Mouse (Mus musculus) intestine, embryonic 14.5 days (tissue): ENCODE data around the gene Susd3. TPM values are rescaled to one million over a fixed set of nuclear protein-coding genes. Genes with fewer than 3 reads are reported as not detected.

ENCODE experiments used
- ATAC-seq: fragments of 200-750 bp; cut with Nextera tagmentation; replicated peaks from 2 replicates; pipeline ENCODE4 v1.8.0; 2017; ENCODE audit warnings: low read depth, moderate number of reproducible peaks, moderate TSS enrichment, moderate library complexity; ENCODE audit not compliant: low FRiP score, low TSS enrichment
- DNase-seq: peaks from one replicate; pipeline ENCODE4 v3.0.0-alpha.2; 2018; ENCODE audit warnings: low spot score
- H3K27ac ChIP-seq: fragments of 300-500 bp; sonication (generic); 2 replicates; pipeline ENCODE4 v1.5.1; 2014; ENCODE audit warnings: low read depth, mild to moderate bottlenecking, control low read depth
- H3K27me3 ChIP-seq: fragments of 300-500 bp; sonication (generic); replicated peaks from 2 replicates; pipeline ENCODE4 v1.6.1; 2014; ENCODE audit warnings: low read length, control low read depth; ENCODE audit not compliant: control insufficient read depth, insufficient read depth
- H3K36me3 ChIP-seq: fragments of 300-500 bp; sonication (generic); 2 replicates; pipeline ENCODE4 v1.6.1; 2014; ENCODE audit warnings: low read length, control low read depth; ENCODE audit not compliant: control insufficient read depth, insufficient read depth
- H3K4me1 ChIP-seq: fragments of 300-500 bp; sonication (generic); replicated peaks from 2 replicates; pipeline ENCODE4 v1.6.1; 2014; ENCODE audit warnings: low read length, control low read depth, mixed read lengths; ENCODE audit not compliant: control insufficient read depth, insufficient read depth
- H3K4me2 ChIP-seq: fragments of 300-500 bp; sonication (generic); 2 replicates; pipeline ENCODE4 v1.6.1; 2014; ENCODE audit warnings: low read length
- H3K4me3 ChIP-seq: fragments of 300-500 bp; sonication (generic); 2 replicates; pipeline ENCODE4 v1.5.1; 2014; ENCODE audit warnings: low read depth, low read length, control low read depth, mixed read lengths
- H3K9ac ChIP-seq: fragments of 300-500 bp; sonication (generic); 2 replicates; pipeline ENCODE4 v1.6.1; 2014; ENCODE audit warnings: mild to moderate bottlenecking, low read length
- H3K9me3 ChIP-seq: fragments of 300-500 bp; sonication (generic); 2 replicates; pipeline ENCODE4 v1.6.1; 2016; ENCODE audit warnings: low read length, control low read depth; ENCODE audit not compliant: control insufficient read depth
- WGBS: fragments of 180-500 bp; shearing (Covaris S2); extraction: QIAGEN DNeasy Blood & Tissue Kit; methylation state at CpG from one replicate; pipeline ENCODE4 v1.1.7; 2014; 5-methylcytosine and 5-hydroxymethylcytosine counted together
- polyA plus RNA-seq: library from polyadenylated mRNA; unstranded; fragments of >200 nt; fragmentation: Nextera tagmentation; extraction: Ambion mirVana; gene quantifications from 2 replicates; pipeline ENCODE4 v1.2.1, GENCODE M21; 2014

The Susd3 gene
- polyA plus RNA-seq, 1 experiment from 2014 or later, result 1.4 TPM

- no peak overlapping the region for H3K27ac ChIP-seq
- H3K4me3 ChIP-seq, result no peak overlapping the region
- no peak overlapping the region for H3K9ac ChIP-seq
- ATAC-seq, result no peak
- no peaks in the 10 kb centered on the region for H3K27me3 ChIP-seq
- DNase-seq, result no peak
- peaks cover 26% of the 10 kb centered on the region for H3K4me1 ChIP-seq
- no peaks in the 10 kb centered on the region for H3K9me3 ChIP-seq
- WGBS, result 82% methylated on average over 3 of the region's 3 CpGs
- no peaks in the 10 kb centered on the region for H3K36me3 ChIP-seq
- H3K4me2 ChIP-seq, result peak overlapping the region; percentile 78
Observed at GRCm38 (mm10) chr13:49214454-49214853, 34.1 kb downstream of the Susd3 start.

DNA sequence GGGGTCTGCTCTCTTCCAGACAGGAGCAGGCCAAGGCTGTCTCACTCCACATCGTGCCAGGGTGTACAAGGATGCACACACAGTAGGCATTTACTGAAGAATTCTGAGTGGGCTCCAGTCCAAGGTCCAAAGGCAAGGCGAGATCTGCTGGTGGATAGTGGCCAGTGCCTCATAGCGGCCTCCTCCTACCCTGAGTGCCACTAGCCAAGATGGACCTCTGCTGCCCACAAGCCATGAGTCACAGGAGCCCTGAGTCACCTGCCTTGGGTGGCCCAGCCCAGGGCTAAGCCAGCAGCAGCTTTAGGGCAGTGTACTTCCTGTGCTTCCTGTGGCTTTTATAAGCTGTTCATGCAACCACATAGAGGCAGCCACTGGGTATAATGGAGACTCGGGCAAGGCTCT lies 35.0 kb downstream of the Susd3 start:
- Histone ChIP-seq H3K9ac (no peak overlapping the region), H3K4me3 (no peak overlapping the region), H3K9me3 (no peaks in the 10 kb centered on the region), H3K36me3 (no peaks in the 10 kb centered on the region), H3K27me3 (no peaks in the 10 kb centered on the region), H3K4me1 (peaks cover 26% of the 10 kb centered on the region), H3K27ac (no peak overlapping the region), H3K4me2 (no peak overlapping the region)
- WGBS, result 70% methylated on average over 4 of the region's 4 CpGs
- DNase-seq (no peak), ATAC-seq (no peak)

DNA sequence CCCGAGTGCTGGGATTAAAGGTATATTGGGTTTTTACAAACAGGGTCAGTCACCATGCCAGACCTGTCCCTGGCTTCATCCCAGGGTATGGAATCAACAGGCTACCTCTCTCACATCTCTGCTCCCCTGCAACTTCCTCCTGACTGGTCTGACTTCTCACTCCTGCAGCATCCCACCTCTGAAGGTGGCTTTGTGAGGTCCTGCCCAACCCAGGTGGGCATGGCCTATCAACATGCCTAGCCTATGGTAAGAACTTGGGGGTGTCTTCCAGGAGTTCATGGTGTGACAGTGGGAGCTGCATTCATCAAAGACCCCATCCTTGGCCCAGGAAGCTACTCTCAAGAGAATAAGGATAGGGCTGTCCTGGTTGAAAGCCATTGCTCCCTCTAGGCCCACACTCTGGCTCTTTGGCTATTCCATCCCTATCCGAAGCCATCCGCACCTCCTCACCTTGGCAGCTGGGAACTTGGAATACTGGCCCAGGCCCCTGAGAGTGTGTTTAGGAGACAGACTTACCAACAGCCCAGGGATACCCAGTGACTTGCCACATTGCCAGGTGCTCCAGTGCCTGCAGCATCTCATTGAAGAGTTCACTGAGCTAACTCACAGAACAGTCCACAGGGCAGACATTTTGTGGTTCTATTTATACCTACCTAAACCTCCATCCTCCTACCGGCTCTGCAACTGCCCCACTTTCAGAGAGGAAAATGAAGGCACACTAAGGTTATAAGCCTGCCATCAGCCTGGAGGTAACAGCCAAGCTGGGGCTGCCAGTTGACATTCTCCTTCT lies 35.6 kb downstream of the Susd3 start:
- no peaks in the 10 kb centered on the region for H3K27me3 ChIP-seq
- H3K27ac ChIP-seq, result no peak overlapping the region
- DNase-seq, result no peak
- no peak overlapping the region for H3K4me2 ChIP-seq
- no peaks in the 10 kb centered on the region for H3K36me3 ChIP-seq
- H3K9me3 ChIP-seq, result no peaks in the 10 kb centered on the region
- no peak overlapping the region for H3K9ac ChIP-seq
- H3K4me3 ChIP-seq, result no peak overlapping the region
- peaks cover 26% of the 10 kb centered on the region for H3K4me1 ChIP-seq
- ATAC-seq, result no peak
- 89% methylated on average over 4 of the region's 4 CpGs for WGBS

DNA sequence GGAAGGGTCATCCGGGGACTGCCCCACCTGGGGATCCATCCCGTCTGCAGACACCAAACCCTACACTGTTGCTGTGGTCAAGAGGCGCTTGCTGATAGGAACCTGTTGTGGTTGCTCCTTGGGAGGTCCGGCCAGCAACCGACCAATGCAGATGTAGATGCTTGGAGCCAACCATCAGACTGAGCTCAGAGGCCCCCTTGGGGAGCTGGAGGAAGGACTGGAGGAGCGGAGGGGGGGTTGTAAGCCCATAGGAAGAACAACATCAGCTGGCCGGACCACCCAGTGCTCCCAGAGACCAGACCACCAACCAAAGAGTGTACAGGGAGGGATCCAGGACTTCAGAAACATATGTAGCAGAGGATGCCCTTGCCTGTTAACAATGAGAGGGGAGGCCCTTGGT lies 39.2 kb downstream of the Susd3 start:
- H3K4me1 ChIP-seq, result peaks cover 13% of the 10 kb centered on the region
- no peak for DNase-seq
- ATAC-seq, result no peak
- H3K4me3 ChIP-seq, result no peak overlapping the region
- no peak overlapping the region for H3K4me2 ChIP-seq
- WGBS, result 61% methylated on average over 7 of the region's 7 CpGs
- H3K9me3 ChIP-seq, result no peaks in the 10 kb centered on the region
- H3K27ac ChIP-seq, result no peak overlapping the region
- no peaks in the 10 kb centered on the region; the same call in 1 of the 2 replicates for H3K36me3 ChIP-seq
- H3K9ac ChIP-seq, result no peak overlapping the region
- no peaks in the 10 kb centered on the region for H3K27me3 ChIP-seq

GRCm38 (mm10) chr13:49206341-49206740 lies 42.2 kb downstream of the Susd3 start:
- ATAC-seq (no peak), DNase-seq (no peak)
- no peak overlapping the region for H3K27ac ChIP-seq
- H3K4me2 ChIP-seq, result no peak overlapping the region
- no peak overlapping the region for H3K4me3 ChIP-seq
- H3K27me3 ChIP-seq, result no peaks in the 10 kb centered on the region
- 89% methylated on average over 2 of the region's 2 CpGs for WGBS
- H3K36me3 ChIP-seq, result peaks cover 7% of the 10 kb centered on the region; the same call in 1 of the 2 replicates
- H3K4me1 ChIP-seq, result peaks cover under 1% of the 10 kb centered on the region; the same call in 1 of the 2 replicates
- H3K9me3 ChIP-seq, result no peaks in the 10 kb centered on the region
- H3K9ac ChIP-seq, result no peak overlapping the region

DNA sequence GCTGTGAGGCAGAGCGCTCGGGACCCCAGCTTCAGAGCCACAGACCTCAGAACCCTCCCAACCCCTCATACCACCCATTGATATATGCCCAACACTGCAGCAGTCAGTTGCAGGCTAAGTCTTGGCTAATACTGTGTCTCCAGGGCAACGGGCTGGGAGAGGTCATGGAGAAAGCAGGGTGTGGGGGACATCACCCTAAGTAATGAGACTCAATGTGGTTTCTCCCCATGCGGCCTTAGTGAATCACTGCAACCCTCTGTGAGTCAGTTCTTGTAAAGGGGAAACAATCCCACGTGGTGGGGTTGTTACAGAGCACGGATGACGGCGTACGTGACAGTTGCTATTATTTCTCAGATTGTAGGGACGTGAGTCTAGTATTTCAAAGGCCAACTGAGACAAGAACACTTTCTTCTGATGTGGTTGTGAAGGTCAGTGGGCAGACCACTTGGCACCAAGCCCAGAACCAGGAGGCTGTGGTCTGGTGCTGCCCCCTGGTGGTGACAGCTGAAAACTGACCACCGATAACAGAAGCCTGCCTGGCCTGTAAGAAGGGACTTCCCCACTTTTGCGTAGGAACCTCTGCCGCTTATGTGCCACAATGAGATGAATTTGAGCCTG lies 43.0 kb downstream of the Susd3 start:
- H3K4me2 ChIP-seq, result no peak overlapping the region
- peak; percentile 36; the same call in 1 of the 2 replicates for ATAC-seq
- no peaks in the 10 kb centered on the region for H3K27me3 ChIP-seq

GRCm38 (mm10) chr13:49202556-49202955 lies 46.0 kb downstream of the Susd3 start:
- H3K27ac ChIP-seq, result no peak overlapping the region
- DNase-seq, result no peak
- 89% methylated on average over 7 of the region's 7 CpGs for WGBS

More for the DNA sequence above, 43.0 kb downstream of the Susd3 start:
- H3K4me1 ChIP-seq, result no peaks in the 10 kb centered on the region
- 52% methylated on average over 13 of the region's 13 CpGs for WGBS
- no peak overlapping the region for H3K27ac ChIP-seq
- no peak overlapping the region for H3K4me3 ChIP-seq
- H3K9me3 ChIP-seq, result no peaks in the 10 kb centered on the region
- peaks cover 7% of the 10 kb centered on the region; the same call in 1 of the 2 replicates for H3K36me3 ChIP-seq
- H3K9ac ChIP-seq, result no peak overlapping the region
- peak; percentile 91 for DNase-seq

GRCm38 (mm10) chr13:49200688-49201087 lies 47.8 kb downstream of the Susd3 start:
- Histone ChIP-seq H3K4me3 (no peak overlapping the region), H3K4me1 (no peaks in the 10 kb centered on the region), H3K36me3 (peaks cover 9% of the 10 kb centered on the region; the same call in 1 of the 2 replicates), H3K9ac (no peak overlapping the region), H3K9me3 (no peaks in the 10 kb centered on the region), H3K27ac (no peak overlapping the region), H3K4me2 (no peak overlapping the region), H3K27me3 (no peaks in the 10 kb centered on the region)
- ATAC-seq (no peak), DNase-seq (no peak)
- 86% methylated on average over 13 of the region's 13 CpGs for WGBS

More at GRCm38 (mm10) chr13:49202556-49202955, 46.0 kb downstream of the Susd3 start:
- Histone ChIP-seq H3K9ac (no peak overlapping the region), H3K4me3 (no peak overlapping the region), H3K9me3 (no peaks in the 10 kb centered on the region), H3K4me2 (no peak overlapping the region), H3K27me3 (no peaks in the 10 kb centered on the region), H3K4me1 (no peaks in the 10 kb centered on the region), H3K36me3 (peaks cover 7% of the 10 kb centered on the region; the same call in 1 of the 2 replicates)
- no peak for ATAC-seq
